Mouse (Mus musculus) heart, postnatal 4 days (tissue): ENCODE data around the gene Olfr981. TPM values are rescaled to one million over a fixed set of nuclear protein-coding genes. Genes with fewer than 3 reads are reported as not detected.
"Not testable (repeated sequence)": the region's sequence is repeated elsewhere in the genome, so short reads cannot be mapped to it uniquely, and the experiment has no call there.

Source experiments
- DNase-seq: peaks from one replicate; pipeline ENCODE4 v3.0.0; 2021
- total RNA-seq, 2 experiments: library from RNA; stranded (reverse); gene quantifications; 2 replicates each; pipeline ENCODE4 v1.2.3; 2021

Gene Olfr981
- total RNA-seq, result not detected

DNA sequence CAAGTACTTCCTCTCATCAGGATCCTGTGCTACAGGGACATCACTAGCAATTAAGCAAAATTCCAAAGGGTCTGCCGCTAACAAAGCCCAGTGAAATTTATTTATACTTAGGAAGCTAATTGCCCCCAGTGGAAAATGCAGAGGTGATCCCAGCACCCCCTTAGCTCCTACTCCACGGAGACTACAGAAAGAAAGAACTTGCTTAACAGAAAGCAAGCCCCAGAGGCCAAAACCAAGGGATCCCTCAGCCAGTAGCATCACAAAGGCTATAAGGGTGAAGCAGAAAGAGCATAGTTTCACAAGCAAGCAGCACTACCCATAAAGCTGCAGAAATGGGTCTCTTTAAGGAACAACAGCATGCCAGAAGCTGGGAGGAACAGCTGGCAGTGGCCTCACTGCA is at the start of gene Olfr981:
TSS of gene Olfr981 (plus strand) at position 301 of the 400 bp plus-strand sequence.
- no peak for DNase-seq

DNA sequence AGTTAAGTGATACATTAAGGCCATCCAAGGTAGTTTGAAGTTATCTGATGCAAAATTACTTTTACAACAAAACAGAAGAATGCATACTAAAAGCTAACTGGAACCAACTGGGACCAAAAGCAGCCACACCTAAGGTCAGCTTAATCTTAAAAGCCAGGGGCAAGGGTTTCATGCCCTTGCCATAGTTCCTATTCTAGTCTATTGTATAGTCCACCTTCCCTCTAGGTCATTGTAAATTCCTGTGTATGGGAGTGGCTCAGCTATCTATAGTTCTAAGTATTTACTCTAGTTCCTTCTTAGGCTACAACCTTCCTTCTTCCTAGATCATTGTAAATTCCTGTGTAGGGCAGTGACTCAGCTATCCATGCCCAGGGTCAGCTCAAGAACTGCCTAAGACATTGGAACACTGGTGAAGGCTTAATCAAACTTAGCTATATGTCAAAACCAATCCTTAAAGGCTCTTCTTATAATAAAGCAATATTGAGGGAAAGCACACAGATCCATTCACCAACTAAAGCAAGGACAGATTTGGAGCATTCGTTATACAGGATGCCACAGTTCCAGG is 44.6 kb upstream of the Olfr981 start:
- DNase-seq, result not testable (repeated sequence)

DNA sequence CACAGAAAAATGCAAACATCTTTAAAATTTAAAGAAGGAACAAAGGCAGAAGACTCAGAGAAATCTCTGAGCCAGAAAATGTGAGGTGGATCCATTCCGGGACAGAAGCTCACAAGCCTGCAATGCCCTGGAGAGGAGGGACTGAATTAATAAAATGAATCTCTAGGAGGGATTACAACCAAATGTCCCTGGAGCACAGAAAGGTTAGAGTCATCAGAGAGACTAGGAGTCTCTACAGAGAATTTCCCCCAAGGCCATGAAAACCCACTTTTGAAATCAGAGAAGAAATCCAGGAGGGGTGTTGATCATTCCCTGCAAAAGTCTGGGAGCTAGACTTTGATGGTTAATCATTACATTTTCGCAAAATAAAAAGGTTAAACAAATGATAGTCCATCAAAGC is 29.5 kb upstream of the Olfr981 start, which contains the start of gene Olfr978:
TSS of gene Olfr978 (plus strand) at position 301 of the 400 bp plus-strand sequence.
- no peak for DNase-seq

DNA sequence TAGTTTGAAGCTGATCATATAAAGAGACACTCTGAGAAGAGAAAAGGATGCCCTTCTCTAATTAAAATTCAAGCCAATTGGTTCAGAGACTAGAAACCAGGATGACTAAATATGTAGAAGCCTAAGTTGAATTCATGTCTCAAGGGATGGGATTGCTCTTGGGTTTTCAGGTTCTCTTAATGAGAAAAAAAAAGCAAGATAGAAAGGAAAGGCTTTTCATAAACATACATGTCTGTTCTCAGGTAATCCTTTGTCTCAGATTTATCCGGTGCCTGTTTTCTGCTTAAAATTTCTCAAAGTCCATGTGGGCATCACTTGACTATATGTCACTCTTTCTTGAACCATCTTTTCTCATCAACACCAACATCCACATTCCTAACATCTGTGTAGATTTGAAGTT is 17.9 kb upstream of the Olfr981 start, which contains the start of gene Olfr979:
TSS of gene Olfr979 (minus strand) at position 101 of the 400 bp plus-strand sequence.
- no peak for DNase-seq

DNA sequence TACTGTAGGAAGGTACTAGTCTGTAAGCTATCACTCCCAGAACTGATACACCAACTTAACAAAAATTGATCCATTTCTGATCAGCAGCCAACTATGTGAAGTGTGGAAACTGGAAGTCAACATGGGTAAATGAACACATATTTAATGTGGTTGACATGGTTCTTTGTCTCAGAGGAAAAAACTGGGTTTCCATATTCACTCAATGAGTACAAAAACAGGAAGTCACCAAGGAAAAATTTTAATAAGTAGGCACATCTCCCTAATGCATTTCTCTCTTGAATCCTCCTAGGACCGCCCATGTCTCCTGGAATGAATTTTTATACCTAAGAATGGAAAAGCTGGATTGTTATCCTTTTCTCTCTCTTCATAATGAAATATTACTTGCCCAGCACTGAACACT is 11.8 kb upstream of the Olfr981 start, which contains the start of gene Olfr980:
TSS of gene Olfr980 (minus strand) at position 101 of the 400 bp plus-strand sequence.
- no peak for DNase-seq

DNA sequence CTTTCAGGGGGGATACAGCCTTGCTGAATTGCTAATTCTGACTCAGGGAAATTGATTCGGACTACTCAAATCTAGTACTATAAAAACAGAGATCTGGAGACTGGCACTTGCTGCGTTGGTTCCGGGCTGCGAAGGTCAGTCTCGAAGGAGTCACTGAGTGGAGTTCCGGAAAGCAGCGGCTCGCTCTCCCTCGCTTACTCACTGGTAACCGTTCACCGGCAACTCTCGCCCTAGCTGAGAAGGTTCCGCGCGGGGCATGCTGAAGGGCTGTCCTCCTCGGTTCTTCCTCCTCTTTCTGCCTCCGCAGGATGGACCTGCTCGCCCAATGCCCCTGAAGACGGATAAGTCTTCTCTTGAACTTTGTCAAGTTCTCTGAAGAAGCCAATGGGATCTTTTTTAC is 28.9 kb downstream of the Olfr981 start:
- no peak for DNase-seq

DNA sequence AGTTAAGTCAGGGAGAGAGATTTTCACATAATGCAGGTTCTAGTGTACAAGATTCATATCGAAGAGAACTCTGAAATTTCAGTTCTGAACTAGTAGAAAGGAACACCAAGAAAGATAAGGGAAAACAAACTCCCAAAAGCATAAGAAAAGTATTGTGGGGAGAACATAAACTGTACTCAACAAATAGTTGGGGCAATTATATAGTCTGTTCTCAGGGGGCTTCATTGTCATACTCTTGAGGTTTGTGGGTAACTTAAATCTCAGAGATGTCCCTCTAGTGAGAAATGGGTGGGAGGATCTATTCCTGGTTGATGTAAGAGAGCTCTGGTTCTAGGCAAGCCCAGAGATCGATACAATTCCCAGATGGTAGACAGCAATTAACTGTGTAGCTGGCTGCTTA is 52.3 kb downstream of the Olfr981 start, which contains the start of gene Olfr982:
TSS of gene Olfr982 (plus strand) at position 301 of the 400 bp plus-strand sequence.
- no peak for DNase-seq

Other genes starting within 250 kb of the Olfr981 start
- not detected for gene Olfr968, start 238.2 kb upstream of the Olfr981 start, total RNA-seq
- gene Olfr969, start 230.5 kb upstream of the Olfr981 start, total RNA-seq, result not detected
- not detected for gene Olfr970, start 212.6 kb upstream of the Olfr981 start, total RNA-seq
- gene Olfr971, start 184.6 kb upstream of the Olfr981 start, total RNA-seq, result not detected
- not detected for gene Olfr972, start 155.0 kb upstream of the Olfr981 start, total RNA-seq
- gene Olfr229, start 114.1 kb upstream of the Olfr981 start, total RNA-seq, result not detected
- not detected for gene Olfr974, start 84.0 kb upstream of the Olfr981 start, total RNA-seq
- gene Olfr975, start 69.4 kb upstream of the Olfr981 start, total RNA-seq, result not detected
- not detected for gene Olfr976, start 60.3 kb upstream of the Olfr981 start, total RNA-seq
- not detected for gene Olfr978, start 29.4 kb upstream of the Olfr981 start, total RNA-seq
- not detected for gene Olfr979, start 18.0 kb upstream of the Olfr981 start, total RNA-seq
- not detected for gene Olfr980, start 11.9 kb upstream of the Olfr981 start, total RNA-seq
- gene Olfr982, start 52.4 kb downstream of the Olfr981 start, total RNA-seq, result not detected
- not detected for gene Olfr983, start 72.1 kb downstream of the Olfr981 start, total RNA-seq
- gene Olfr984, start 92.7 kb downstream of the Olfr981 start, total RNA-seq, result not detected
- gene Olfr985, start 108.7 kb downstream of the Olfr981 start, total RNA-seq, result not detected
- not detected for gene Tmem225, start 126.7 kb downstream of the Olfr981 start, total RNA-seq
- gene Olfr986, start 159.5 kb downstream of the Olfr981 start, total RNA-seq, result not detected
- gene Zfp202, start 170.9 kb downstream of the Olfr981 start, total RNA-seq, result 1 to 10 TPM; 3.9 to 4.0 TPM
- under 1 TPM; 0.67 to 0.99 TPM for gene Scn3b, start 247.8 kb downstream of the Olfr981 start, total RNA-seq